Mouse (Mus musculus): ENCODE measurements around the gene Hfm1.
A peak's percentile ranks its signal among the peaks of the same experiment; 100 is the strongest.

Hfm1 gene

GRCm38 (mm10) chr5:106925488-106926368 is at the start of gene Hfm1:
TSS of gene Hfm1 (minus strand) at chr5:106926321.
- peak; percentile 43 for DNase-seq (ENCODE audit: low read depth)

GRCm38 (mm10) chr5:106973883-106974282 is 47.8 kb upstream of the Hfm1 start:
- DNase-seq (ENCODE audit: low read depth): no peak

GRCm38 (mm10) chr5:106967578-106967977 is 41.5 kb upstream of the Hfm1 start:
- no peak for DNase-seq (ENCODE audit: low read depth)

GRCm38 (mm10) chr5:106966443-106966842 is 40.3 kb upstream of the Hfm1 start:
- no peak for DNase-seq (ENCODE audit: low read depth)

- DNase-seq (ENCODE audit: low read depth): no peak
Observed at GRCm38 (mm10) chr5:106964513-106965014, 38.4 kb upstream of the Hfm1 start.

- peak; percentile 96 for DNase-seq (ENCODE audit: low read depth)
Observed at GRCm38 (mm10) chr5:106963584-106964512, 37.7 kb upstream of the Hfm1 start, which contains the start of gene Cdc7. TSS of gene Cdc7 (plus strand) at chr5:106964322.

GRCm38 (mm10) chr5:106960451-106960850 is 34.3 kb upstream of the Hfm1 start:
- DNase-seq (ENCODE audit: low read depth): no peak

GRCm38 (mm10) chr5:106959031-106959430 is 32.9 kb upstream of the Hfm1 start:
- no peak for DNase-seq (ENCODE audit: low read depth)

GRCm38 (mm10) chr5:106956467-106956866 is 30.3 kb upstream of the Hfm1 start:
- DNase-seq (ENCODE audit: low read depth): no peak

GRCm38 (mm10) chr5:106948683-106949082 is 22.6 kb upstream of the Hfm1 start:
- no peak for DNase-seq (ENCODE audit: low read depth)

- no peak for DNase-seq (ENCODE audit: low read depth)
Observed at GRCm38 (mm10) chr5:106946342-106946741, 20.2 kb upstream of the Hfm1 start.

- no peak for DNase-seq (ENCODE audit: low read depth)
Observed at GRCm38 (mm10) chr5:106927996-106928395, 1.9 kb upstream of the Hfm1 start.

- DNase-seq (ENCODE audit: low read depth): no peak
Observed at GRCm38 (mm10) chr5:106926369-106926686, 207 bp upstream of the Hfm1 start.

GRCm38 (mm10) chr5:106919315-106919714 is 6.8 kb downstream of the Hfm1 start:
- DNase-seq (ENCODE audit: low read depth): no peak

GRCm38 (mm10) chr5:106896879-106897278 is 29.2 kb downstream of the Hfm1 start:
- no peak for DNase-seq (ENCODE audit: low read depth)

GRCm38 (mm10) chr5:106891773-106892172 is 34.3 kb downstream of the Hfm1 start:
- no peak for DNase-seq (ENCODE audit: low read depth)

GRCm38 (mm10) chr5:106887303-106888071 is 38.6 kb downstream of the Hfm1 start:
- no peak for DNase-seq (ENCODE audit: low read depth)

- DNase-seq (ENCODE audit: low read depth): peak; percentile 41
Observed at GRCm38 (mm10) chr5:106885517-106885916, 40.6 kb downstream of the Hfm1 start.

- DNase-seq (ENCODE audit: low read depth): no peak
Observed at GRCm38 (mm10) chr5:106876438-106876837, 49.7 kb downstream of the Hfm1 start.

GRCm38 (mm10) chr5:106860415-106860814 is 65.7 kb downstream of the Hfm1 start:
- DNase-seq (ENCODE audit: low read depth): peak; percentile 81

GRCm38 (mm10) chr5:106853284-106853683 is 72.8 kb downstream of the Hfm1 start:
- peak; percentile 17 for DNase-seq (ENCODE audit: low read depth)

- DNase-seq (ENCODE audit: low read depth): peak; percentile 22
Observed at GRCm38 (mm10) chr5:106847045-106847444, 79.1 kb downstream of the Hfm1 start.

Measured in induced T-regulatory cell, adult 2 months (primary cell).